Mouse (Mus musculus) forebrain, embryonic 10.5 days (tissue): ENCODE measurements around the gene Slc25a16. TPM values are rescaled to one million over a fixed set of nuclear protein-coding genes. Genes with fewer than 3 reads are reported as not detected.
"Not testable (repeated sequence)": the region's sequence is repeated elsewhere in the genome, so short reads cannot be mapped to it uniquely, and the experiment has no call there.

ENCODE experiments used
- DNase-seq: peaks from one replicate; pipeline ENCODE4 v3.0.0-alpha.2; 2017; ENCODE audit warnings: low spot score; ENCODE audit errors: extremely low spot score
- H3K27ac ChIP-seq: fragments of 300-500 bp; sonication (generic); 2 replicates; pipeline ENCODE4 v1.5.1; 2016; ENCODE audit warnings: mild to moderate bottlenecking
- H3K27me3 ChIP-seq: fragments of 300-500 bp; sonication (generic); 2 replicates; pipeline ENCODE4 v1.6.1; 2016; ENCODE audit warnings: mild to moderate bottlenecking; ENCODE audit not compliant: poor library complexity, severe bottlenecking
- H3K36me3 ChIP-seq: fragments of 300-500 bp; sonication (generic); replicated peaks from 2 replicates; pipeline ENCODE4 v1.6.1; 2016; ENCODE audit warnings: mild to moderate bottlenecking, moderate library complexity
- H3K4me1 ChIP-seq: fragments of 300-500 bp; sonication (generic); 2 replicates; pipeline ENCODE4 v1.6.1; 2016
- H3K4me3 ChIP-seq: fragments of 300-500 bp; sonication (generic); 2 replicates; pipeline ENCODE4 v1.5.1; 2016; ENCODE audit warnings: mild to moderate bottlenecking, moderate library complexity
- H3K9me3 ChIP-seq: fragments of 300-500 bp; sonication (generic); 2 replicates; pipeline ENCODE4 v1.6.1; 2016; ENCODE audit warnings: mild to moderate bottlenecking, moderate library complexity
- WGBS: fragments of 180-500 bp; shearing (Covaris S2); methylation state at CpG from one replicate; pipeline ENCODE4 v1.1.7; 2016; 5-methylcytosine and 5-hydroxymethylcytosine counted together
- polyA plus RNA-seq: library from polyadenylated mRNA; unstranded; fragments of >200 nt; fragmentation: Nextera tagmentation; extraction: Ambion mirVana; gene quantifications from 2 replicates; pipeline ENCODE4 v1.2.1, GENCODE M21; 2016

Slc25a16 gene
- polyA plus RNA-seq, 1 experiment from 2014 or later = 11.9 TPM

GRCm38 (mm10) chr10:62892549-62893232 is 27.7 kb upstream of the Slc25a16 start:
- no peak overlapping the region for H3K4me3 ChIP-seq
- H3K27ac ChIP-seq = no peak overlapping the region
- 28% methylated on average over 4 of the region's 4 CpGs for WGBS
- no peak for DNase-seq
- no peaks in the 10 kb centered on the region for H3K4me1 ChIP-seq
- no peaks in the 10 kb centered on the region for H3K36me3 ChIP-seq
- no peaks in the 10 kb centered on the region for H3K9me3 ChIP-seq
- H3K27me3 ChIP-seq = peaks cover 8% of the 10 kb centered on the region

- WGBS = 76% methylated on average over 6 of the region's 6 CpGs
- no peaks in the 10 kb centered on the region for H3K36me3 ChIP-seq
- H3K4me1 ChIP-seq = no peaks in the 10 kb centered on the region
- H3K27ac ChIP-seq = no peak overlapping the region
- 0 out of 2 replicates have a peak, but pooled peaks cover under 1% of the 10 kb centered on the region for H3K27me3 ChIP-seq
- no peak overlapping the region for H3K4me3 ChIP-seq
- no peaks in the 10 kb centered on the region for H3K9me3 ChIP-seq
- no peak for DNase-seq
Measured at GRCm38 (mm10) chr10:62893356-62893884, 27.0 kb upstream of the Slc25a16 start.

GRCm38 (mm10) chr10:62894447-62894846 is 26.0 kb upstream of the Slc25a16 start:
- Histone ChIP-seq H3K27me3 (no peaks in the 10 kb centered on the region), H3K9me3 (no peaks in the 10 kb centered on the region), H3K27ac (no peak overlapping the region), H3K36me3 (no peaks in the 10 kb centered on the region), H3K4me1 (no peaks in the 10 kb centered on the region), H3K4me3 (no peak overlapping the region)
- DNase-seq = no peak
- WGBS = 76% methylated on average over 3 of the region's 3 CpGs

DNA sequence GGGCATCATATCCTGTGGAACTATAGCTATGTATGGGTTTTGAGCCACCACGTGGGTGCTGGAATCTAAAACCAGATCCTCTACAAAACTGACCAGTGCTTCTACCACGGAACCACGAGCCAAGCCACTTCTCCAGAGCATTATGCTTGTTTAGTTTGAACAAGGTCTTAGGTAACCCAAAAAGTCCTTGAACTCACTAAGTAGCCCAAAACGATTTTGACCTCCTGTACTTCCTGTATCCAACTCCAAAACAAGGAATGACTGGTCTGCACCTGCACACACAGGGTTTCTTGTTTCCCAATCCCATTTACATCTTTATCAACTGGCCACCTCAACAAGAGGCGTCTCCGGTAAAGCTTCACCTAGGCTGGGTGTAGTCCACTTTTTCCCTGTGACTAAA is 25.0 kb upstream of the Slc25a16 start:
- no peak overlapping the region for H3K27ac ChIP-seq
- 85% methylated on average over 6 of the region's 6 CpGs for WGBS
- H3K4me3 ChIP-seq = no peak overlapping the region

GRCm38 (mm10) chr10:62896035-62896434 is 24.4 kb upstream of the Slc25a16 start:
- DNase-seq = no peak
- Histone ChIP-seq H3K4me3 (no peak overlapping the region), H3K4me1 (no peaks in the 10 kb centered on the region), H3K9me3 (no peaks in the 10 kb centered on the region), H3K27me3 (no peaks in the 10 kb centered on the region), H3K36me3 (no peaks in the 10 kb centered on the region), H3K27ac (no peak overlapping the region)
- 79% methylated on average over 4 of the region's 4 CpGs for WGBS

More for the DNA sequence above, 25.0 kb upstream of the Slc25a16 start:
- H3K27me3 ChIP-seq = no peaks in the 10 kb centered on the region
- H3K4me1 ChIP-seq = no peaks in the 10 kb centered on the region
- H3K9me3 ChIP-seq = no peaks in the 10 kb centered on the region
- no peaks in the 10 kb centered on the region for H3K36me3 ChIP-seq
- DNase-seq = no peak

DNA sequence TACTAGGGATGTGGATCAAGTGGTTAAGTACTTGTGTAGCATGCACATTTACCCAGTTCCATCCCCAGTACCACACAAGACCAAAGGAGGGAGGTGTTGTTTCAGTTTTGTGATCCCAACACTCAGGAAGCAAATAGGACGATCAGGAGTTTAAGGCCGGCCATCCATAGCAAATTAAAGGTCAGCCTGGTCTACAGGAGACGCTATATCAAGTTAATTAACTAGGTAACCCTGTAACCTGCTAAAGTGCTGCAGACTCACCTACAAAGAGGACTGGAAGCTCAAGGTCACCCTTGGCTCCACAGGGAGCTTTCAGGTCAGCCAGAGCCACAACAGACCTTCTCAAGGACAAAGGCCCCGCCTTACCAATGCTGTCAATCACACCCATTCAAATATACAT is 23.7 kb upstream of the Slc25a16 start:
- 78% methylated on average over 4 of the region's 4 CpGs for WGBS
- Histone ChIP-seq H3K36me3 (no peaks in the 10 kb centered on the region), H3K4me3 (no peak overlapping the region), H3K4me1 (no peaks in the 10 kb centered on the region), H3K27ac (no peak overlapping the region), H3K27me3 (no peaks in the 10 kb centered on the region), H3K9me3 (no peaks in the 10 kb centered on the region)
- no peak for DNase-seq

GRCm38 (mm10) chr10:62897437-62897836 is 23.0 kb upstream of the Slc25a16 start:
- Histone ChIP-seq H3K27ac (no peak overlapping the region), H3K4me1 (no peaks in the 10 kb centered on the region), H3K27me3 (no peaks in the 10 kb centered on the region), H3K4me3 (no peak overlapping the region), H3K36me3 (no peaks in the 10 kb centered on the region), H3K9me3 (no peaks in the 10 kb centered on the region)
- 94% methylated on average over 3 of the region's 3 CpGs for WGBS
- DNase-seq = no peak

- Histone ChIP-seq H3K4me1 (no peaks in the 10 kb centered on the region), H3K36me3 (no peaks in the 10 kb centered on the region), H3K27me3 (no peaks in the 10 kb centered on the region), H3K27ac (no peak overlapping the region), H3K4me3 (no peak overlapping the region), H3K9me3 (no peaks in the 10 kb centered on the region)
- WGBS = 87% methylated on average over 2 of the region's 2 CpGs
- no peak for DNase-seq
Measured at GRCm38 (mm10) chr10:62898061-62898460, 22.4 kb upstream of the Slc25a16 start.

DNA sequence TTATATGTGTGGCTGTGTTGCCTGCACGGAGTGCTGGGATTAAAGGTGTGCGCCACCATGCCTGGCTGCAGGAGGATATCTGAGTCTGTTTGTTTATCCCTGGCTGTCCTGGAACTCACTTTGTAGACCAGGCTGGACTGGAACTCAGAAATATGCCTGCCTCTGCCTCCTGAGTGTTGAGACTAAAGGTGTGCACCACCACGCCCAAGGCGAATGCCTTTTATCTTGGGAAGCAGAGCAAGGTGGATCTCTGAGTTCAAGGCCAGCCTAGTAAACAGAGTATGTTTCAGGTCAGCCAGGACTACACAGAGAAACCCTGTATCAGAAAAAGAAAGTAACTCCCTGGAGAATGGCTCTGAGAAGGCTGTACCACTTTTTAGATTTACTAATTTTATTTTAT is 20.3 kb upstream of the Slc25a16 start:
- WGBS = 92% methylated on average over 4 of the region's 4 CpGs

DNA sequence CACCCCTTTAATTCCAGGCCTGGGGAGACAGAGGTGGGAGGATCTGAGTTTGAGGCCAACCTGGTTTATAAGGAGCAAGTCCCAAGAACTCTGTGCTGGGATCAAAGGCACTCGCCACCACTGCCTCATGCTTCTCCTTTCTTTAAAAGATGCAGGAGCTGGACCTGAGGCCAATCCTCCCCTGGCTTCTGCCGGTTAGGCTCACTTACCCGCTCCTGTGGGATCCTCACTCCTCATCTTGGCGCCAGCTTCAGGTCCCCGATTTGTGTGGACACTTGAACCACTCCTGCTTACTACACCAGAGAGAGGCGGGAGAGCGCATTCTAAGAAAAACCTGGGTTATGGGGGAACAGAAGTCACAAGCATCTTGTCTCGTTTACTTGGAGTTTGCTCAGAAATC is 18.6 kb upstream of the Slc25a16 start:
- no peaks in the 10 kb centered on the region for H3K36me3 ChIP-seq
- no peak for DNase-seq
- H3K27me3 ChIP-seq = no peaks in the 10 kb centered on the region
- H3K4me3 ChIP-seq = no peak overlapping the region
- H3K9me3 ChIP-seq = no peaks in the 10 kb centered on the region
- WGBS = 49% methylated on average over 8 of the region's 8 CpGs
- H3K4me1 ChIP-seq = no peaks in the 10 kb centered on the region
- H3K27ac ChIP-seq = no peak overlapping the region

More for the DNA sequence above, 20.3 kb upstream of the Slc25a16 start:
- Histone ChIP-seq H3K4me3 (no peak overlapping the region), H3K4me1 (no peaks in the 10 kb centered on the region), H3K36me3 (no peaks in the 10 kb centered on the region), H3K9me3 (no peaks in the 10 kb centered on the region), H3K27me3 (no peaks in the 10 kb centered on the region), H3K27ac (no peak overlapping the region)
- no peak for DNase-seq

GRCm38 (mm10) chr10:62902829-62903228 is 17.6 kb upstream of the Slc25a16 start:
- no peak overlapping the region for H3K4me3 ChIP-seq
- H3K4me1 ChIP-seq = no peaks in the 10 kb centered on the region
- DNase-seq = no peak
- no peaks in the 10 kb centered on the region for H3K36me3 ChIP-seq
- no peaks in the 10 kb centered on the region for H3K9me3 ChIP-seq
- WGBS = 68% methylated on average over 1 of the region's 1 CpGs
- H3K27ac ChIP-seq = no peak overlapping the region
- no peaks in the 10 kb centered on the region for H3K27me3 ChIP-seq

- WGBS = 92% methylated on average over 7 of the region's 7 CpGs
- no peaks in the 10 kb centered on the region for H3K36me3 ChIP-seq
- H3K4me1 ChIP-seq = no peaks in the 10 kb centered on the region
- no peaks in the 10 kb centered on the region for H3K9me3 ChIP-seq
- no peak for DNase-seq
- H3K27me3 ChIP-seq = no peaks in the 10 kb centered on the region
- no peak overlapping the region for H3K27ac ChIP-seq
- H3K4me3 ChIP-seq = no peak overlapping the region
Measured at GRCm38 (mm10) chr10:62906336-62906735, 14.1 kb upstream of the Slc25a16 start.

DNA sequence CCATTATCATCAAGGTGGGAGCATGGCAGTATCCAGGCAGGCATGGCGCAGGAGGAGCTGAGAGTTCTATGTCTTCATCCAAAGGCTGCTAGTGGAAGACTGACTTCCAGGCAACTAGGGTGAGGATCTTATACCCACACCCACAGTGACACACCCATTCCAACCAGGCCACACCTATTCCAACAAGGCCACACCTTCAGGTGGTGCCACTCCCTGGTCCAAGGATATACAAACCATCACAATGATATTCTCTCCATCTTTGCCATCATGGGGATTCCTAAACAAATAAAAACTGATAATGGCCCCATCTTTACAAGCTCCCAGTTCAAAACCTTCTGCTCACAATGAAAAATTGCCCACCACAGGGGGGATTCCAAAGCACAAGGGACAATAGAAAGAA is 11.5 kb upstream of the Slc25a16 start, which contains the start of gene Tet1:
Tet1 (minus strand) TSS at position 101 of the 400 bp plus-strand sequence.
- H3K4me3 ChIP-seq, H3K4me1 ChIP-seq, DNase-seq, H3K36me3 ChIP-seq, H3K27ac ChIP-seq, H3K9me3 ChIP-seq, H3K27me3 ChIP-seq: not testable (repeated sequence)
- WGBS = no CpG with 5 or more reads among the region's 1 CpGs
